Mouse (Mus musculus) heart, adult 2 months (tissue): ENCODE measurements at regions not wholly inside any gene's neighbourhood (a gene's known extent, or its start where the extent isn't known, plus 50 kb on each side); places are given as distances from the start of the nearest gene placed in this dataset.

Experiments
- CTCF ChIP-seq: fragments of 200-600 bp; IDR thresholded peaks from 2 replicates; pipeline ENCODE4 v1.8.1; 2022; ENCODE audit warnings: antibody characterized with exemption, mild to moderate bottlenecking, moderate library complexity
- EP300 ChIP-seq: fragments of 200-500 bp; IDR thresholded peaks from 2 replicates; pipeline ENCODE4 v1.6.1; 2011; ENCODE audit warnings: low read depth, low read length, control low read depth; ENCODE audit not compliant: insufficient read depth
- POLR2A ChIP-seq: fragments of 200-500 bp; IDR thresholded peaks from 2 replicates; pipeline ENCODE4 v1.6.1; 2011; ENCODE audit warnings: mild to moderate bottlenecking, low read depth, low read length, control low read depth; ENCODE audit not compliant: insufficient read depth

GRCm38 (mm10) chr17:4297156-4297535 is 601.1 kb upstream of the Nox3 start:
- TF ChIP-seq CTCF, result no peak
- TF ChIP-seq POLR2A, result no peak
- no peak for TF ChIP-seq EP300
